Mouse (Mus musculus): ENCODE results near the gene Filip1l.

Gene Filip1l

GRCm38 (mm10) chr16:57437523-57438287 lies 84.8 kb downstream of the Filip1l start:
- DNase-seq (ENCODE audit: low read depth, low spot score): no peak

- DNase-seq (ENCODE audit: low read depth, low spot score): peak; percentile 62
These were observed 85.4 kb downstream of the Filip1l start for GRCm38 (mm10) chr16:57438288-57438685.

GRCm38 (mm10) chr16:57439206-57439605 lies 86.3 kb downstream of the Filip1l start:
- DNase-seq (ENCODE audit: low read depth, low spot score): no peak

DNA sequence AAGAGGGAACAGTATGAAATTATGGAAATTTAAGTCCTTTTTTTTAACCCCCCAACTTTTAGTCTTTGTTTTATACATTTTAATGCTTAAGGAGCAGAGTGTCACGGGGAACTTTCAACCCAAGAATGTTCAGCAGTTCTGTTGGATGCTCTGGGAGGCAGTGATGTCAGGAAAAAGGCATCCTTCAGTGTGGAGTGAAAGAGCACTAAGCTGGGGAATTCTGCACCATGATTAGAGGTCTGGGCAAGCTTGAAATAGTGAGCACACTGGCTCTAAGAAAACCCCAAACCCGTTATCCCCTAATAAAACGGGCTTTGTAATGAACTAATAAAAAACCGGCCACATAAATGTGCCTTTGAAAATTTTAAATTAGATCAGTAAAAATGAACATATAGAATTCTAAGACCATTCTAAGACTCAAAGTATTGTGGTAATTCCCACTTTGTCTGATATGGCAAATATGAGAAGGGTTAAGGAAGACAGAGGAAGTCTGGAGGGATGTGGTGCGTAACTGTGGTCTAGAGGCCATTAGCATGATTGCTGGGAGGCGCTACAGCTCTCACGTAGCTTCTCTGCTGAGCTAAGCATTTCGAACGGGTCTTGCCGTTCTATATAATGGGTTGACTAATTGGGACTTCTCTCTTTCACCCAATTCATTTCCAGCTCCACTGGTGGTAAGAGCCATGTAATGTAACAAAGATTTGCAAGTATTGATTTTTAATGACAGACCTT lies 88.0 kb downstream of the Filip1l start:
- DNase-seq (ENCODE audit: low read depth, low spot score): no peak

- no peak for DNase-seq (ENCODE audit: low read depth, low spot score)
These were observed 92.5 kb downstream of the Filip1l start for GRCm38 (mm10) chr16:57445096-57446094.

GRCm38 (mm10) chr16:57453009-57453408 lies 100.1 kb downstream of the Filip1l start:
- no peak for DNase-seq (ENCODE audit: low read depth, low spot score)

- no peak for DNase-seq (ENCODE audit: low read depth, low spot score)
These were observed 101.3 kb downstream of the Filip1l start for GRCm38 (mm10) chr16:57454106-57454763.

DNA sequence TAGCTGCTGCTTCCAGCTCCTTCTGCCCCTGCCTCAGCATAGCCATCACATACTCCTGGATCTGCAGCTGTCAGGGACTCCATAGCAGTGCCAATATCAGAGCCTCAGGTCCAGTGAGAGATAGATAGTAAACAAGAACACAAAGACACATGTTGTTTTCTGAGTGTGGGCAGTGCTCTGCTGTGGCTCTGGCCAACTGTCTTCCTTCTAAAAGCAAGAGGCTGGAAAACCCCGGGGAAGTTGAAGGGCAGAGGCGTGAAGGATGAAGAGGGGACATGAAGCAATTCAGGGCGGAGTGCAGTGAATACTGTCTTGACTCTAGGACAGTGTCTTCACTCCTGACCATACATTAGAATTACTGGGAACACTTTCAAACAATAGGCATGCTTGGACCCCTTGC lies 102.7 kb downstream of the Filip1l start:
- DNase-seq (ENCODE audit: low read depth, low spot score): no peak

GRCm38 (mm10) chr16:57456003-57456402 lies 103.1 kb downstream of the Filip1l start:
- no peak for DNase-seq (ENCODE audit: low read depth, low spot score)

GRCm38 (mm10) chr16:57465386-57465913 lies 112.6 kb downstream of the Filip1l start:
- no peak for DNase-seq (ENCODE audit: low read depth, low spot score)

- no peak for DNase-seq (ENCODE audit: low read depth, low spot score)
These were observed 116.4 kb downstream of the Filip1l start for GRCm38 (mm10) chr16:57469301-57469700.

GRCm38 (mm10) chr16:57469869-57470268 lies 117.0 kb downstream of the Filip1l start:
- no peak for DNase-seq (ENCODE audit: low read depth, low spot score)

GRCm38 (mm10) chr16:57470286-57470830 lies 117.5 kb downstream of the Filip1l start:
- DNase-seq (ENCODE audit: low read depth, low spot score): no peak

GRCm38 (mm10) chr16:57471071-57471470 lies 118.2 kb downstream of the Filip1l start:
- DNase-seq (ENCODE audit: low read depth, low spot score): no peak

DNA sequence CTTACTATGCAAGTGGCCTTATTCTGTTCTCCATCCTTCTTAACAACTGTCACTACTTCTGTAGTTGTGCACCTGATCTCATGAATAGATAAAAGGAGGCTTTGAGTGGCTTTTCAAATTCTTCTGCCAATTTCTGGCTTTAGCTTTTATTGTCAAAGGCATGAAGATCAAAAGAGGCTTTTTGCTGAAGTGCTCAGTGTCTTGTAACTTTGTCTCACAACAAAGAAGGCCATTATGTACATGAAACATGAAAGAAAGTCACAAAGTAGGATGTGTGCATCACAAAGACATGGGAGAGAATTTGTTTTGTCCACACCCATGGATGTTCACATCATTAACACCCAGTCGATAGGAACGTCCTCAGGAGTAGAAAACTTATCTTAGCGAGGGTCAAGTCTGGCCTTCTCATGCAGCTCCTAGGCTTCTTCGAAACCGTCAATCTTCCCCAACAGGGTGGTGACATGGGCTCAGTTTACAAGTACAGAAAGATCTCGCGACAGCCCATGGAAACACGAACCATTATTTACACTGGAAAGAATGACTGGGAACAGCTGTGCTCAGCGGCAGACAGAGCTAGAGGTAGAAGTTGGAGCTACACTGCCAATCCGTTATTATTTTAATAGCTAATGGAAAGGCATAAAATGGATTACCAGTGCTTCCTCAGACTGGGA lies 120.7 kb downstream of the Filip1l start:
- DNase-seq (ENCODE audit: low read depth, low spot score): no peak

GRCm38 (mm10) chr16:57478451-57478850 lies 125.6 kb downstream of the Filip1l start:
- no peak for DNase-seq (ENCODE audit: low read depth, low spot score)

- peak; percentile 30 for DNase-seq (ENCODE audit: low read depth, low spot score)
These were observed 126.9 kb downstream of the Filip1l start for GRCm38 (mm10) chr16:57479776-57480175.

DNA sequence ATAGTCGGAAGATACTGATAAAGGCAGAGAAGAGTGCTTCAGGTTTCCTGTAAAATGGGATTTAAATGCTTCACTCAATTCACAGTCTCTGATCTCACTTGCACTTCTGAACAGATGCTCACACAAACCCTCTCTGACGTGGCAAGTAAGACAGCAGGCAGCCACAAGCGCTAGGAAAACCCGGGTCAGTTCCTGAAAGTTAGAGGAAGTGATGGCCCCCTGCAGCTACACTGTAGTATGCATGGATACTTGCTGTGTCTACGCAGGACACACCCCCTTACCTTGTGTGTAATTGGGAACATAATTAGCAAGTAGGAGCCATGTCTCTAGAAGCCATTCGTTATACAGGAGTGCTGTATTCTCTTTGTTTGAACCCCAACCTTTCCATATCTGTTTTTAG lies 129.4 kb downstream of the Filip1l start:
- DNase-seq (ENCODE audit: low read depth, low spot score): no peak

DNA sequence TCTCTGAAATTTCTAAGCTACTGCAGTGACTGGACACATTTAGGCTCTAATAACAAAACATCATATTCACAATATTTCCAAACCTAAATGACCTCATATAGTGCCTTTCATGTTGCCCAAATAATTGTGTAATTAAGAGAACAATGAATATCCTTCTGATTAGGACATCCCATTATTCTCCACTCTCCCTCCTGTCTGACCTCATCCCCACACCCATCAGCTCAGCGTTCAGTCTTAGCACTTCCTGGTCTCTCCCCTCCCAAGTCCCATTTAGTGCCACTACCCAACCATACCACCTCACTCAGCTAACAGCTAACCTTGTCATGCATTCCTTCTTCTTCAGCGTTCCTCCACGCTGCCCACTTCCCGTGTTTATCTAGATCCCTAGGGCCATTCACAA lies 130.0 kb downstream of the Filip1l start:
- no peak for DNase-seq (ENCODE audit: low read depth, low spot score)

DNA sequence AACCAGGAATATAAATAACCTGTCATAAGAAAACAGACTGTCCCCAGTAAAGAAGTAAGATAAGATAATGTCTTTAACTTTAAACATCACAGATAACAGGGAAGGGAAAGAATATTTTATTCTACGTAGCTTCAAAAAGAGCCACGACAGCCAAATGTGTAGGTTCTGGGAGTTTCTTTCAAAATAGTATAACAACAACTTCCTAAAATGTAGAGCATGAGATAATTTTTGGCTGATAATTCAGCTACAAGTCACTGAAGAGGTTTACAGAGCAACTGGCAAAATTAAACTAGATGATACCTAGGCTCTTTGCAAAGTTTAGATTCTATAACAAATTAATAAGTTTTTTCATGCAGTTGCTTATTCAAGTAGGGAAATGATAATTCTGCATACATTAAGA lies 130.6 kb downstream of the Filip1l start:
- DNase-seq (ENCODE audit: low read depth, low spot score): no peak
